Mouse (Mus musculus): ENCODE results near the gene Hexb.

The Hexb gene

DNA sequence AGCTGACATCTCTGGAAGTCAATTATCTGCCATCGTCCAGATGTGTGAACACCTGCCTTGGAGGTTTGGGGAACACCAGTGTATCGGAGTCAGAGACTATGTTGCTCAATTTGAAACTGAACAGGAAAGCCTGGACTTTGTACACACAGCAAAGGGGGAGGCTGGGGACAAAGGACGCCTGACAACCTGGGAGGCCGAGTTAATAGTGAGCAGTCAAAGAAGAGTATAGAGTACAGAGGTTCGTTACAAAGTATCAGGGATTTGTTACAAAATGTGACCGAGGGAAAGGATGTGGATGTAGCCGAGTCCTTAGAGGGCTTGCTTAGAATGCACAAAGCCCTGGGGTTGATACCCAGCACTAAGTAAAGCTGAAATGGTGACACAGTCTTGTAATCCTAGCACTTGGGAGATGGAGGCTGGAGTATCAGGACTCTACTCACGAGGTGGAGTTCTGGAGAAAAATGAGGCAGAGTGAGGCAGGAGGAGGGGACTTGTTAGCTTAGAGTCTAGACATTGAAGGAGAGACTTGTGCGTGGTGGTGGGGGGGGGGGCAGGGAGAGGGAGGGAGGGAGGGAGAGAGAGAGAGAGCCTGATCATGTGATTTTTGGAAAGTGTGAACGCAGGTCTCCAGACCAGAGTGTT is 26.3 kb upstream of the Hexb start:
- DNase-seq (ENCODE audit: low spot score in 2 of 2) = no peak

- DNase-seq (ENCODE audit: low spot score in 2 of 2) = no peak
Observed at GRCm38 (mm10) chr13:97223856-97224255, 25.7 kb upstream of the Hexb start.

- no peak for DNase-seq (ENCODE audit: low spot score in 2 of 2)
Observed at GRCm38 (mm10) chr13:97220022-97220421, 21.9 kb upstream of the Hexb start.

DNA sequence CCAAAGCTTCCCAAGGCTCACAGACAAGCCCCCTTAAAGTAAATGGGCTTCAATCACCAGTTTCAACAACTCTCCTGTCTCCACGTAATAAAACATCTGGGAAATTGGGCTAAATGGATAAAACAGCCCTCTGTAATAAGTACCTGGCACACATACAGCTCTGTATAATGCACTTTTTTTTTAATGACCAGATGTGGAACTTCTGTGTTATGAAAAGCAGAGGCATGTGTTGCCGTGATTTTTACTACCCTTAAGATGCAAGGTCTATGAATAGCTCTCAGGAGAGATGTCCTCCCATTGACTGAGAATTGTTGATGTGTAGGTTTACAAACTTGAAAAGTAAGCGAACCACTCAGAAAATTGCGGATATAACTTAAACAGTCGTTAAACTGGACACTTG is 18.0 kb upstream of the Hexb start:
- DNase-seq (ENCODE audit: low spot score in 2 of 2) = no peak

- no peak for DNase-seq (ENCODE audit: low spot score in 2 of 2)
Observed at GRCm38 (mm10) chr13:97215563-97215962, 17.4 kb upstream of the Hexb start.

DNA sequence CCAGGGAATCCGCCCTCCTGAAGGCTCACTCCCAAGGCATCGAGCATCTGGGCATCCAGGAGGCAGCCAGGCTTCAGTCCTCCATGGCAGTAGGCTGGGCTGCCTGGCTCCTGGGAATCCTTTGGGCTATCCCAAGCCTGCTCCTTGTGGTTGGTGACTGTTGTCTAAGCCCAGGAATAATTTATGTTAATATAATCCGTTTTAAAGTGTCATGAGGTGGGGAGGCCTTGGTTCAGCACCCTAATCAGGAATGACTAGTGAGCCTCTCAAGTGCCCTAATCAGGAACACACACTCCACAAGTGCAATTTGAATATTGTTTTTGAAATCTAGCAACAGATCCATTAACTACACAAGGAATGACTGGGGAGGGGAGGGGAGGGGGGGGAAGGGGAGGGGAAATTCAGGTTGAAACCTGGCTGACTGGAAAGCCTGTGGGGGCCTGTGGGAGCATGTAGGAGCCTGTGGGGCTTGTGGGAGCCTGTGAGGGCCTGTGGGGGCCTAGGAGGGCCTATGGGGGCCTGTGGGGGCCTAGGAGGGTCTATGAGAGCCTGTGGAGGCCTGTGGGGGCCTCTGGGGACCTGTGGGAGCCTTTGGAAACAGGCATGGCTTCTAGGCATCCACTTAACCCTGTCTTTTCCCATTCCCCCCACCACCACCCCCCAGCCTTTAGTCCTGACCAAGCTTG is 16.6 kb upstream of the Hexb start:
- DNase-seq (ENCODE audit: low spot score in 2 of 2) = no peak

- DNase-seq (ENCODE audit: low spot score in 2 of 2) = no peak
Observed at GRCm38 (mm10) chr13:97208500-97209010, 10.4 kb upstream of the Hexb start.

DNA sequence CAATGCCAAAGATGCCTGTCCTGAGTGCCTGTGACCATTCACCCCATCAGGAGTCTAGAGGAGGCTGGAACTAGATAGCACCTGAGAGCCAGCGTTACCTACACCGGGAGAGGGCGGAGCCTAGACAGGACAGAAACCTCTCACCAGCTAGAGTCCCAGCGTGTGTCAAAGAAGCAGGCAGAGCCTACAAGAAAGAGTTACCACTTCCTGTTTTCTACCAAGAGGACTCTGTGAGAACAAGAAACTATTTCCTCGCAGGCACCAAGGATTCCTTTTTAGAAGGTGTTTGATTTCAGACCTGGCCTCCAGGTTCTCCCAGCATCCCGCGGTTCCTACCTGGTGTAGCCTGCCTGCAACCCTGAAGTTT is 9.9 kb upstream of the Hexb start:
- DNase-seq (ENCODE audit: low spot score in 2 of 2) = peak; percentile 73 to 79

DNA sequence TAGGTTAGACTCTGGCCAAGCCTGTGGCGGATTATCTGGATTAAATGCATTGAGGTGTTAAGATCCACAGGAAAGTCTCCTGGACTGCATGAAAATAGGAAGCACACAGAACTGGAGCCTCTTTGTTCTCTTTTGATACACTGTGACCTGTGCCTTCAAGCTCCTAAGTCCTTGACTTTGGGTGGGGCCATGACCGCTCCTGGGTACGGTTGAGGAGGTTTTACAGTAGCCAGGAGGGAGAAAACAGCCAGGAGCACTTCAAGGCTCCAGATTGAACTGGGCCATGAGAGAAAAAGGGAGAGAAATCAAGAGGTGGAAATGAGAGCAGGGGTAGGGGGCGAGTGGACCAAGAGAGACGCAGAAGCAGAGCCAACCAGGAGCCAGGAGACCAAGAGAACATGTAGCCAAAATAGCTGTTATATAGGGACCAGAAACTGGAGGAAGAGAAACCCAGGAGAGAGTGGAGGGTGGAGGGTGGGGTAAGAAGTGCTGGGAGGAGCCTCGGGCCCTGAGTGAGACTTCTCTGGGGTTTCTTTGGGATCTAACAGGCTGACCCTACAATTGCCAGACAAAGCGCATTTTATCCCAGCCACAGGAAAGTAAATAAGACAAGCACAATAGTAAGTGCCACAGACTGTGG is 9.4 kb upstream of the Hexb start:
- DNase-seq (ENCODE audit: low spot score in 2 of 2) = no peak

GRCm38 (mm10) chr13:97206046-97206445 is 7.9 kb upstream of the Hexb start:
- no peak for DNase-seq (ENCODE audit: low spot score in 2 of 2)

- peak; percentile 73 to 82 for DNase-seq (ENCODE audit: low spot score in 2 of 2)
Observed at GRCm38 (mm10) chr13:97205052-97205701, 7.0 kb upstream of the Hexb start.

DNA sequence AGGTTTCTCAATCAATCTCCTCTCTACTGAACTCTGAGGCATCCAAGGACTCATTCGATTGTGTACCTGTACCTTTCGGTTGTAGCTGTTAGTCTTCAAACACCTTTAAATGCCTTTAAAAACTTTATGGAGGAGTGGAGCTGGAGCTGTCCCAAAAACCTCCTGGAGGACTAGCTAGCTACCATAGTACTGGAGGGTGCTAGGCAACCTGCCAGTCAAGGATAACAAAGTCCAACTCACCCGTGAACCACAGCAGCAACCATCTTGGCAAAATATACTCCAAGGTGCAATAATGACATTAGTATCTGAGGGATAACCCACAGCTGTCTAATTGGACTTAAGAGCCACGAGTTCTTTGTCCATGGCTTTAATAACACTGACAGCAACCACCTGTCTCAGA is 3.7 kb upstream of the Hexb start:
- DNase-seq (ENCODE audit: low spot score in 2 of 2) = no peak

GRCm38 (mm10) chr13:97201076-97201475 is 2.9 kb upstream of the Hexb start:
- no peak for DNase-seq (ENCODE audit: low spot score in 2 of 2)

- no peak for DNase-seq (ENCODE audit: low spot score in 2 of 2)
Observed at GRCm38 (mm10) chr13:97199123-97199522, 966 bp upstream of the Hexb start.

DNA sequence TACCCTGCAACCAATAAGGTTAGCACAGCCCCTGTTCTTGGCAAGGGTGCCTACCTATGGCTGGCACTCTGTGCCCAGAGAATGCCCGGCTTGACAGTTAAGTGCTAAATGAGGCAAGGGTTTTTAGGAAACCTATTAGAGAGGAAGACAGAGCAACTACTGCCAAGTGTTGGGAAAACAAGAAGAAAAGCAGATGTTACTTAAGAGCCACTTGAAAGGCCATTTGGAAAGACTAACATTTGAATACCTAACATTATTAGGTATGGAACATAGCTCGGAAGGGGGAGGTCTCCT is 1.3 kb downstream of the Hexb start:
- no peak for DNase-seq (ENCODE audit: low spot score in 2 of 2)

DNA sequence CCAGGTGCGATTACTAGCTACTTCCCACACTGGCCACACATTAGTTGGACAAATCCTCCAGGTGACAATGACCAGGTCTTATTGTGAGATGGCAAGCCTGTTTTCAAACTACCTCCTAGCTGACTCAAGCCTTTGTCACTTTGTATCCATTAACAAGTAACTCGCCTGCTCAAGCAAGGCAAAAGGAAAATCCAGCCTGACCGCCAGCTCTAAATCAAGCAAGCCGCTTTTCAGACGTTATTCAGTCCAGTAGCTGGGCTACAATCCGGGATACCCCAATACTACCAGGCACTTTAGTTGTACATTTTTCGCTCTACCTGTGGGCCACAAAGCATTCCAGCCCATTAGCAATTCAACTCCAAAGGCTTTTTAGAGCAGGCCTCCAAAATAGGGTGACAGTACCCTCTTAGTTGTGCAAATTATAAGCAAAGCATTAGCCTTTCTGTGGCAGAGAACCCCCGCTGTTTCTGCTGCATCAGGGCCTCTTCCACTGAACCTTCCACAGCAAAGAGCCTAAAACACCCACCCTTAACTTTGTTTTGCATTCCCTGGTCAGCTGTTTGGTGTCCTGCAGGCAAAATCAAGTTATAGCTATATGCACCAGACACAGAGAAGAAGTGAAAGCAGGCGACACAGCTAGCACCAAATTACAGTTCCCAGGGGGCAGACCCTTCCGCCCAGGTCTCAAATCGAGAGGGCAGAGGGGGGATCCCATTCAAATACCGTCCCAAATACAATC is 1.8 kb downstream of the Hexb start:
- peak; percentile 70 to 73 for DNase-seq (ENCODE audit: low spot score in 2 of 2)

- DNase-seq (ENCODE audit: low spot score in 2 of 2) = no peak
Observed at GRCm38 (mm10) chr13:97193420-97193819, 4.7 kb downstream of the Hexb start.

- DNase-seq (ENCODE audit: low spot score in 2 of 2) = no peak
Observed at GRCm38 (mm10) chr13:97192649-97193048, 5.5 kb downstream of the Hexb start.

DNA sequence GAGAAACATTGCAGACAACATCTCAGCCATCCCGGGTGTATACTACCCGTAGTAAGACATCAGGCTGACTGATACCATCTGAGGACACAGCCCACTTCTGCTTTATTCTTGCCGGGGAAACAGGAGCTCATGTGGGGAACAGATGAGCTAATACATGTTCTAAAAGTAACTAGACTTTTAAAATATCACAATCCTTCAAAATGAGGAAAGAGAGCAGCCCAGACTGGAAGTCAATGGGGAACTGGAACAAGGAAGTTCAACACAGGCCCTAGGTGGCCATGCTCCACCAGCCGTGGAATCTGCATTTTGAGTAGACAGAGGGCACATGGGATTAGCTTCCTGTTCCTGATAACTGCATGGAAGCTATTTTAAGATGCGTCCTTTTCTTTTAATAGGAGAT is 10.5 kb downstream of the Hexb start:
- DNase-seq (ENCODE audit: low spot score in 2 of 2) = peak; percentile 18 to 22

DNA sequence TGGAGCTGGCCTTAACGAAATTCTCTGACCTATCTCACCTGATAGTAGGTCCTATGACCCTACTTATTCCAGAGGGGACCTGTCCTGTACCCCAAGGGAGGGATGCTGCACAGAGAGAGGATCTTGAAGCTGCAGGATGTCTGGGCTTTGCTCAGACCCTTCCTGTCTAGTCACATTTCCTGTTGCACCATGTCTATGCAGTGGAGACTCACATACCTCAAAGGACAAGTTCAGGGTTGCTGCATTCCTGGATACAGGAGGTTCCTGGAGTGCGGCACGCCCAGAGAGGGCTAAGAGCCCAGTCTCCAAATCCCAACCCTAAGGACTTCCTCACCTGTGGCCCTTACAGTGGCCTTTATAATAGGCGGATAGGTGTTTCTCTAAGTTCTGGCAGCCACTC is 11.8 kb downstream of the Hexb start:
- DNase-seq (ENCODE audit: low spot score in 2 of 2) = no peak

- no peak for DNase-seq (ENCODE audit: low spot score in 2 of 2)
Observed at GRCm38 (mm10) chr13:97184656-97185055, 13.5 kb downstream of the Hexb start.

- no peak for DNase-seq (ENCODE audit: low spot score in 2 of 2)
Observed at GRCm38 (mm10) chr13:97184168-97184567, 14.0 kb downstream of the Hexb start.
